Mouse (Mus musculus): ENCODE results near the gene Spon1. TPM values are rescaled to one million over a fixed set of nuclear protein-coding genes. Genes with fewer than 3 reads are reported as not detected.
A peak's percentile ranks its signal among the peaks of the same experiment; 100 is the strongest.

The Spon1 gene
- polyA plus RNA-seq, 1 experiment from 2014 or later, result 62.0 TPM

DNA sequence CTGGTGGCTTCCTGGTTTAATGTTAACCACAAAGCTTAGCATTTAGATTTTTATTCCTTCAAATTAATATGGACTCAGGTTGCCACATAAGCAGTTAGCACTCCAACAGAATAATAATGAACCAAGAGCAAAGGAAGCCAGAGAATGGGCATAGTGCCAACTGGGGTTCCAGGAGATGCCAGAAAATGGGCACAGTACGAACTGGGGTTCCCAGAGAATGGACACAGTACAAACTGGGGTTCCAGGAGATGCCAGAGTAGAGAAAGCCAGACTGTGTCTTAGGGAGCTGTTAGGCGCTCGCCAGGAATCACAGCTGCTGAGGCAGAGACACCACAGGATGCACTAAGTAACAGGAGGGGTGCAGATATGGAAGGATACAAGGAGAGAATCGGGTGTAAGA lies 271.4 kb downstream of the Spon1 start:
- WGBS, result 88% methylated on average over 4 of the region's 4 CpGs
- H3K27ac ChIP-seq, result no peak overlapping the region
- no peak overlapping the region for H3K4me3 ChIP-seq
- peaks cover 10% of the 10 kb centered on the region for H3K4me1 ChIP-seq
- H3K9me3 ChIP-seq, result no peaks in the 10 kb centered on the region
- no peaks in the 10 kb centered on the region for H3K27me3 ChIP-seq (ENCODE audit: insufficient read depth, poor library complexity, severe bottlenecking)
- no peak for DNase-seq (ENCODE audit: low spot score)
- H3K36me3 ChIP-seq, result peaks cover 66% of the 10 kb centered on the region

DNA sequence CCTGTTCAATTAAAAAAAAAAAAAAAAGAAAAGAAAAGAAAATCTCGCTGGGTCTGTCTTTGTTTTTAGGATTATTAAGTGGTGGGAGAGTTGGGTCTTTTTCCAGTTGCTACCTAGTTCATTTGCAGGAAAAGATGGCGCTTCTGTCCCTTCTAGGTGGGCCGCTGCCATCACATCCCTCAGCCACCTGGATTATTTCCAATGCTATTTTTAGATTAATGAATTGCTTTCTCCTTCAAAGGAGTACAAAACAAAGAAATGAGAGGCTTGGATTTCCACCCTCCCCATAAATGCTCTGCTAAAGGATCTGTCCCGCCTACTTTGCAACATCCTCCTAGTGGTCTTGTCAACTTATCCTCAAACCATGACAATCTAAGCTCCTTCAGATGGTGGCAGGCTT lies 275.6 kb downstream of the Spon1 start:
- H3K9me3 ChIP-seq, result no peaks in the 10 kb centered on the region
- no peaks in the 10 kb centered on the region for H3K27me3 ChIP-seq (ENCODE audit: insufficient read depth, poor library complexity, severe bottlenecking)
- DNase-seq (ENCODE audit: low spot score), result no peak
- H3K27ac ChIP-seq, result no peak overlapping the region
- no peak overlapping the region for H3K4me3 ChIP-seq
- peaks cover 48% of the 10 kb centered on the region for H3K36me3 ChIP-seq
- peaks cover 39% of the 10 kb centered on the region for H3K4me1 ChIP-seq
- WGBS, result 91% methylated on average over 4 of the region's 4 CpGs

DNA sequence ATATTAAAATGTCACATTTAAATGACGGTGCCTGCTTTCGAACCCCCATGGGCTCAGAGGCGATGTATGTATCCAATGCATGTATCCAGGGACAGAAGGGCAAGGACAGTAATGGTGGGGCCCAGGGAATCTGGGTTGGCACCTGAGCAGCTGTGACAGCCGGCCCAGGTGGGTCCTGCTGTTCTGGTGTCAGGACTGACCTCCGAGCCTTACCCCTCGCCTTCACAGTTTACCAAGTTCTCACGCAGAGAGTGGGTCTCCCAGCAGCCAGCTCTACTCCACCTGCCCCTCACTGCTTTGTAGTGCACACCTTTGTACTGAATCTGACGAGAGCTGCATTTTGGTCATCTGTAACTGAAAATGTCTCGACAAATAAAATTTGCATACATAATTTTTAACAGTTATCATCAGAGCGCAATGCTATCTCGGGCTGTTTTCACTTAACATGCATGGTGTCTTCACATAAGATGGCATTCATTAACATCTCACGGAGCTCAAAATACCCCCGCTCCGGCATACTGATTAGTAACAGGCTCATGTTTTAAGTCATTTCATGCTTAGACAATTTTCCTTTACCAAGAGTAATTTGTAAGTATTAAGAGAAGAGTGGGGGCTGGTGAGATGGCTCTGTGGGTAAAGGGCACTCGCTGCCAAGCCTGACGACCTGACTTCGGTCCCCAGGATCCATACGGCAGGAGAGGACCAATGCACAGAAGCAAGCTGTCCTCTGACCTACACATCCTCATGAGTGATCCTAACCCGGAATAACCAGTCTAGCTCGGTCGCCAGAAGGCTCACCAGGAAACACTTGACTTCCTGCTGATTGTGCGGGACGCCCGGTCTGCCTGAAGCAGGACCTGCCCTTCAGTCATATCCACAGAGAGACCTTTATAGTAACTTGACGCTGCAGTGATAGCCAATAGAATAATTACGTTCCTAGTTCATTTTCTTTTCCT lies 277.5 kb downstream of the Spon1 start:
- Histone ChIP-seq H3K9me3 (no peaks in the 10 kb centered on the region), H3K36me3 (peaks cover 49% of the 10 kb centered on the region), H3K27me3 (ENCODE audit: insufficient read depth, poor library complexity, severe bottlenecking) (no peaks in the 10 kb centered on the region), H3K4me3 (no peak overlapping the region; the same call in 1 of the 2 replicates), H3K27ac (no peak overlapping the region), H3K4me1 (peaks cover 41% of the 10 kb centered on the region)
- WGBS, result 71% methylated on average over 26 of the region's 26 CpGs
- no peak for DNase-seq (ENCODE audit: low spot score)

DNA sequence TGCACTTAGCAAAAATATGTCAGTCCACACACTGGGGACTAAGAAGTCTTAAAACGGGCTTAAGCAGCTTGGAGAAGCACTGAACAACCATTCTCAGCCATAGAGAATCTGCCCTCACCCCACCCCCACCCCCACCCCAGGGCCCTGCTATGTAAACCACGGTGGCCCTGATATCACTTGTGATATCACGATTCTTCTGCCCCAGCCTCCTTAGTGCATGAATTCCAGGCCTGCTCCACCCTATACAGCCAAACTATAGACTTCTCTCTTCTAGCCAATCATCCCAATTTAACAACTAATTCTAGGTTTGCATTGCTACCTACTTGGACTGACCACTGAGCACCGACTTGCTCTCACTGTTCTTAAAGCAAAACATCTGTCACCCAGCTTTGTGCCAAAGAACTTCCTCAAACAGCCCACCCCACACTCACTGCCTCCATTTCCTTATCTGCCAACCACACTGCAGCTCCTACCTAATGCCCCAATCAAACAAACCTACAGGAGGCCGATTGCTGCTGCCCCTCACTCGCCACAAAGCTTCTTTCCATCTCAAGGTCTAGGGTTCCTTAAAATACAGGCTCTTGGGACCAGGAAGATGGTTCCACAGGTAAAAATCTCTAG lies 278.2 kb downstream of the Spon1 start:
- no peaks in the 10 kb centered on the region for H3K27me3 ChIP-seq (ENCODE audit: insufficient read depth, poor library complexity, severe bottlenecking)
- H3K27ac ChIP-seq, result 0 out of 2 replicates have a peak overlapping the region, but pooled peaks have one; percentile 22
- H3K4me1 ChIP-seq, result peaks cover 37% of the 10 kb centered on the region
- H3K4me3 ChIP-seq, result no peak overlapping the region; the same call in 1 of the 2 replicates
- DNase-seq (ENCODE audit: low spot score), result no peak
- 47% methylated on average over 6 of the region's 6 CpGs for WGBS
- peaks cover 49% of the 10 kb centered on the region for H3K36me3 ChIP-seq
- H3K9me3 ChIP-seq, result no peaks in the 10 kb centered on the region

DNA sequence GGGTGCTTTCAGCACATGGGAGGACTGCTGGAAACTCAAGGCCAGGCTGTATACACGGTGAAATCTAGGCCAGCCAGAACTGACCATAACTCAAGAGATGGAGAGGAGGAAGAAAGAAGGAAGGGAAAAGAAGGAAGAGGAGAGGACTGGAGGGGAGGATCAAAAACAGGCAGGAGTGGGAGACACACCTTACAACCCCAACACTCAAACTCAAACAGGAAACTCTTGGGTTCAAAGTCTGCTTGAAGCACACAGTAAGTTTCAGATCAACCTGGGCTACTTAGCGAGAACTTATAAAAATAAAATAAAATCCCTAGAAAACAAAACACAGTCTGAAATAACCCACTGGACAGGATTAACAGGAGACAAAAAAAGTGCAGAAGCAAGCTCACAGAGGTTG lies 280.0 kb downstream of the Spon1 start:
- H3K36me3 ChIP-seq, result peaks cover 39% of the 10 kb centered on the region
- H3K27me3 ChIP-seq (ENCODE audit: insufficient read depth, poor library complexity, severe bottlenecking), result no peaks in the 10 kb centered on the region
- peaks cover 31% of the 10 kb centered on the region for H3K4me1 ChIP-seq
- no peak overlapping the region for H3K4me3 ChIP-seq
- 72% methylated on average over 2 of the region's 2 CpGs for WGBS
- no peak for DNase-seq (ENCODE audit: low spot score)
- H3K9me3 ChIP-seq, result no peaks in the 10 kb centered on the region
- H3K27ac ChIP-seq, result no peak overlapping the region

DNA sequence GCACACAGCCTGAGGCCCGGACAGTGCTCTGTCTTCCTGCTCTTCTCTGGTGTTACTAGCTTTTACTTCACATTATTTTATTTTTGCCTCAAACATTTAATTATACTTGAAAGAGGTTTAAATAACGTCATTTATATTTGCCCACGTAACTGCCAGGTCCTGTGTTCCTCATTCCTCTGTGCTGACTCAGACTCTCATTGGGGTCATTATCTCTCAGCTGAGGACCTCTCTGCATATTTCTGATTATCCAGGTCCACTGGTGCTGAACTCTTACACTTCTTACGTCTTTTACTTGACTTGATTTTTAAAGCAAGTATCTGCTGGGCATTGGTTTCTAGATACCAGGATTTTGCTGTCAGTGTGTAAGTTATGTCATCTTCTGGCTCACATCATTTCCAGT lies 287.9 kb downstream of the Spon1 start:
- H3K4me1 ChIP-seq, result peaks cover 17% of the 10 kb centered on the region
- H3K27ac ChIP-seq, result peak overlapping the region; percentile 1; the same call in 1 of the 2 replicates
- WGBS, result 41% methylated on average over 4 of the region's 4 CpGs
- H3K36me3 ChIP-seq, result peaks cover 28% of the 10 kb centered on the region
- no peaks in the 10 kb centered on the region for H3K27me3 ChIP-seq (ENCODE audit: insufficient read depth, poor library complexity, severe bottlenecking)
- no peak for DNase-seq (ENCODE audit: low spot score)
- no peaks in the 10 kb centered on the region for H3K9me3 ChIP-seq
- no peak overlapping the region for H3K4me3 ChIP-seq

DNA sequence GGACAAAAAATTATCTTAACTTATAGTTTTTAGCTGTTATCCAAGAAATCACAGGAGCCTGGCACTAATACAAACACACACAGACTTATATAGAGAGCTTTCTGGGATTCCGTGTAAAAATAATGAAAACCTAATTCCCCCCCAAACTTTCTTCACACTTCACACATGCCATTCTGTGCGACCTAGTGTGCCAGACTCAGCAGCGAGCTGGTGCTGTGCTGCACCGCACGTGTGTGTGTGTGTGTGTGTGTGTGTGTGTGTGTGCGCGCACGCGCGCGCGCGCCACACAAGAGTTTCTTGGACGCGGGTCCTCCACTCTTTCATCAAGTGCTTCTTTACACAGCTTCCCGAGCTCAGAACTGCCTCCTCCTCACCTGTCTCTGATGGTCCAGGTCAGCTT lies 292.4 kb downstream of the Spon1 start:
- Histone ChIP-seq H3K9me3 (no peaks in the 10 kb centered on the region), H3K4me1 (peaks cover 13% of the 10 kb centered on the region; the same call in 1 of the 2 replicates), H3K36me3 (peaks cover 20% of the 10 kb centered on the region), H3K4me3 (no peak overlapping the region), H3K27me3 (ENCODE audit: insufficient read depth, poor library complexity, severe bottlenecking) (no peaks in the 10 kb centered on the region), H3K27ac (no peak overlapping the region)
- 92% methylated on average over 16 of the region's 16 CpGs for WGBS
- no peak for DNase-seq (ENCODE audit: low spot score)

DNA sequence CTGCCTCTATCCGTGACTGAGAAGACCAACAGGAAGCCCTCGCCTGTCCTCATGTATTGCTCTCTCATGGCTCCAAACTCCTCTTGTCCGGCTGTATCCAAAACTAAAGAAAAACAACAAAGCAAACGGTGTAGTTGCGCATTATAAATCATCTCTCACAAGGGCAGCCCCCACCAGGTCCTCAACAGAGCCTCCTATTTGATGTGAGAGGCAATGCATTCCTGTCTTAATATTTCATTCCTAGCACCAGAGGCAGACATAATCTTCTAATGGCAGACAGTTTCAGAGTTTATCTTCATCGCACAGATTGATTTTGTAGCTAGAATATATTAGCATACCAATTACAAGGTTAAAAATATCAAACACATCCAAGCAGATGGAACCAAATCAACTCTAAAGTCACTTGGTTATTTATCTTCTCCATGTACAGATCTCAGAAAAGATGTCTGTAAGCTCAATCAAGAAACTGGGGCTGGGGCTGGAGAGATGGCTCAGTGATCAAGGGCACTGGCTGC lies 293.2 kb downstream of the Spon1 start:
- Histone ChIP-seq H3K27ac (no peak overlapping the region), H3K27me3 (ENCODE audit: insufficient read depth, poor library complexity, severe bottlenecking) (no peaks in the 10 kb centered on the region), H3K4me1 (peaks cover 15% of the 10 kb centered on the region), H3K4me3 (no peak overlapping the region), H3K9me3 (no peaks in the 10 kb centered on the region), H3K36me3 (peaks cover 20% of the 10 kb centered on the region)
- WGBS, result 89% methylated on average over 6 of the region's 6 CpGs
- DNase-seq (ENCODE audit: low spot score), result no peak

DNA sequence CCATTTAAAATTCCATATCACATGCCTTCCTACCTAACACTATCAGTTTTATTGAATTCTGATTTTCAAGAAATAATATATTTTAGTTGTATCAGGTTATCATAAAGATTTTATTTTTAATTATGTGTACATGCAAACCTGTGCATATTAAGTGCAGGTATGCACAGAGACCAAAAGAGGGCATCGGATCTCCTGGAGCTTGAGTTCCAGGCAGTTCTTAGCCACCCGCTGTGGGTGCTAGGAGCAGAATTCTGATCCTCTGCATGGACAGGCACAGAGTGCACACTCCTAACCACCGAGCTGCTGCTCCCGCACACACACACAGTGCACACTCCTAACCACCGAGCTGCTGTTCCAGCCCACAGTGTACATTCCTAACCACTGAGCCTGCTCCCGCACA lies 294.6 kb downstream of the Spon1 start:
- DNase-seq (ENCODE audit: low spot score), result no peak
- Histone ChIP-seq H3K9me3 (no peaks in the 10 kb centered on the region), H3K36me3 (peaks cover 16% of the 10 kb centered on the region), H3K4me1 (peaks cover 30% of the 10 kb centered on the region), H3K27ac (no peak overlapping the region), H3K27me3 (ENCODE audit: insufficient read depth, poor library complexity, severe bottlenecking) (no peaks in the 10 kb centered on the region), H3K4me3 (no peak overlapping the region)
- 89% methylated on average over 6 of the region's 6 CpGs for WGBS

DNA sequence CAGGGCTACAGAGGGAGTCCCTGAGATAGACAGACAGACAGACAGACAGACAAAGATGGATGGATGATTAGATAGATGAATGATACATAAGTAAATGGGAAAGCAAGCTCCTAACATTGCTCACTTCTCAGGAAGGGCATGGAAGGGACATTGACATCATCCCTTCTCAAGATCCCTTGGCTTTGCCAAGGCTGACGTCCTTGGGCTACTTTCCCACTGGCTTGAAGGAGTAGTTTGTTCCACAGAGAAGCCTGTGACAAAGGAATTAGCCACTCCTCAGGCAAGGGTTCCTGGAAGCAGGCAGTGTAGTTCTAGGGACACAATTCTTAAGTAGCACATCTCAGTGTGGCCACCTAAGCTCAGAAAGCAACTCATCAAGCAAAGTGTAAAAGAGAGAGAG lies 296.7 kb downstream of the Spon1 start:
- Histone ChIP-seq H3K27me3 (ENCODE audit: insufficient read depth, poor library complexity, severe bottlenecking) (no peaks in the 10 kb centered on the region), H3K4me3 (no peak overlapping the region), H3K36me3 (peaks cover 3% of the 10 kb centered on the region), H3K9me3 (no peaks in the 10 kb centered on the region), H3K4me1 (peaks cover 45% of the 10 kb centered on the region), H3K27ac (no peak overlapping the region)
- 77% methylated on average over 1 of the region's 1 CpGs for WGBS
- no peak for DNase-seq (ENCODE audit: low spot score)

DNA sequence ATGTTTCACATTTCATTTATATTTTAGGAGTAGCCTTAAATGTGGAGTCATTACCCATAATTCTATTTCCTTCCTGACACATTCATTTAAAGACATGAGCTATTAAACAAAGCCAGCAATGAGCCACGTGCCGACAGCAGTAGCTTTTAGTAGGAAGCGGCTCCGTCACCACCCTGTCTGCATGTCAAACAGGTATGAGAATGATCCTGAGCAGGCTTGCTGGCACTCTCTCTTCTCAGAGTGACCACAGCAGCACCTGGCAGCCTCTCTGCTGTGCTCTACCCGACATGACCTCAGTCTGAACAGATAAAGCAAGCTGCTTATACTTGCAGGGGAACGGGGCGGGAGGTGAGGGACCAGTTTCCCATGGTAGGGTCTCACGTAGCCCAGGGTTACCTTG lies 297.7 kb downstream of the Spon1 start:
- Histone ChIP-seq H3K27me3 (ENCODE audit: insufficient read depth, poor library complexity, severe bottlenecking) (no peaks in the 10 kb centered on the region), H3K36me3 (no peaks in the 10 kb centered on the region; the same call in 1 of the 2 replicates), H3K9me3 (no peaks in the 10 kb centered on the region), H3K4me3 (no peak overlapping the region), H3K27ac (peak overlapping the region; percentile 47; the same call in 1 of the 2 replicates), H3K4me1 (peaks cover 45% of the 10 kb centered on the region)
- WGBS, result 26% methylated on average over 8 of the region's 8 CpGs
- DNase-seq (ENCODE audit: low spot score), result peak; percentile 83

DNA sequence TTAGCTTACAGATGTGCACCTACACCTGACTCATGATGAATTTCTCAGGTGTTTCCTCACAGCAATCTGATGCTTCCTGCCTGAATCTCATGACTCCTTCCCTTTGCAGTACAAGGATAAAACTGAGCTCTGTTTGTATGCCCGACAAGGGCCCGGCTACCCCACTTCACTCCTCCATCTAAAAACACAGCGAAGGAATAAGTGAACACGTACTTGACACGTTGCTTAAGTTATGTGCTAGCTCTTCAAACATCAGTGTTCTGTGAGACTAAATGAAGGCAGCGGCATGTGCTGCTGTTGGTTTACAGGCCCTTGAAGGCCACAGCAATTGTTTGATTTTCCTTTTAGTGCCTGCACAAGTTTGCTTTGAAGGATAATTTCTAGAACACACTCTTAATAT lies 298.2 kb downstream of the Spon1 start:
- 71% methylated on average over 6 of the region's 6 CpGs for WGBS
- no peak overlapping the region for H3K4me3 ChIP-seq
- no peak for DNase-seq (ENCODE audit: low spot score)
- no peaks in the 10 kb centered on the region for H3K9me3 ChIP-seq
- no peaks in the 10 kb centered on the region for H3K27me3 ChIP-seq (ENCODE audit: insufficient read depth, poor library complexity, severe bottlenecking)
- H3K36me3 ChIP-seq, result peaks cover 3% of the 10 kb centered on the region
- peak overlapping the region; percentile 47; the same call in 1 of the 2 replicates for H3K27ac ChIP-seq
- peaks cover 45% of the 10 kb centered on the region for H3K4me1 ChIP-seq
